Mouse (Mus musculus) embryo, embryonic 10 days (tissue): Measurements from ENCODE around the gene Hdac10.

Source experiments
- DNase-seq: peaks from one replicate; pipeline ENCODE4 v3.0.0-alpha.2; 2015; ENCODE audit warnings: low spot score

Gene Hdac10

GRCm38 (mm10) chr15:89074613-89075477 is 53.7 kb downstream of the Hdac10 start, which contains the start of gene Trabd:
Gene Trabd (plus strand): TSS chr15:89075124.
- no peak for DNase-seq

GRCm38 (mm10) chr15:89073993-89074603 is 54.4 kb downstream of the Hdac10 start:
- DNase-seq, result no peak
